Mouse (Mus musculus) left cerebral cortex, adult 9 months (tissue): ENCODE measurements around the gene Slc30a10.

Experiments
- DNase-seq, 2 experiments: peaks; one replicate each; pipeline ENCODE4 v3.0.0; 2022; ENCODE audit warnings: low spot score in 2 of 2

The Slc30a10 gene

GRCm38 (mm10) chr1:185454575-185454954 lies at the start of gene Slc30a10:
TSS of gene Slc30a10 (plus strand) at chr1:185454848.
- peak in 1 of 2 experiments; percentile 30 for DNase-seq

GRCm38 (mm10) chr1:185405921-185406320 lies 48.7 kb upstream of the Slc30a10 start:
- DNase-seq, result no peak

GRCm38 (mm10) chr1:185409831-185410230 lies 44.8 kb upstream of the Slc30a10 start:
- no peak for DNase-seq

GRCm38 (mm10) chr1:185418011-185418410 lies 36.6 kb upstream of the Slc30a10 start:
- DNase-seq, result no peak

- no peak for DNase-seq
These were observed 34.8 kb upstream of the Slc30a10 start for GRCm38 (mm10) chr1:185419805-185420204.

GRCm38 (mm10) chr1:185420776-185421175 lies 33.9 kb upstream of the Slc30a10 start:
- no peak for DNase-seq

GRCm38 (mm10) chr1:185426583-185426982 lies 28.1 kb upstream of the Slc30a10 start:
- no peak for DNase-seq

- DNase-seq, result peak in 1 of 2 experiments; percentile 28
These were observed 24.2 kb upstream of the Slc30a10 start for GRCm38 (mm10) chr1:185430488-185430887.

- no peak for DNase-seq
These were observed 23.2 kb upstream of the Slc30a10 start for GRCm38 (mm10) chr1:185431245-185431997.

GRCm38 (mm10) chr1:185431998-185432317 lies 22.7 kb upstream of the Slc30a10 start:
- DNase-seq, result no peak

- no peak for DNase-seq
These were observed 21.5 kb upstream of the Slc30a10 start for GRCm38 (mm10) chr1:185433112-185433511.

- peak; percentile 42 to 56 for DNase-seq
These were observed 15.6 kb upstream of the Slc30a10 start for GRCm38 (mm10) chr1:185438841-185439580.

GRCm38 (mm10) chr1:185441703-185442472 lies 12.8 kb upstream of the Slc30a10 start:
- DNase-seq, result no peak

- no peak for DNase-seq
These were observed 5.7 kb upstream of the Slc30a10 start for GRCm38 (mm10) chr1:185448936-185449335.

- no peak for DNase-seq
These were observed 4.9 kb upstream of the Slc30a10 start for GRCm38 (mm10) chr1:185449727-185450126.

GRCm38 (mm10) chr1:185451077-185451476 lies 3.6 kb upstream of the Slc30a10 start:
- no peak for DNase-seq

- no peak for DNase-seq
These were observed 3.2 kb upstream of the Slc30a10 start for GRCm38 (mm10) chr1:185451495-185451894.

GRCm38 (mm10) chr1:185452461-185452860 lies 2.2 kb upstream of the Slc30a10 start:
- no peak for DNase-seq

GRCm38 (mm10) chr1:185454144-185454543 lies 504 bp upstream of the Slc30a10 start:
- DNase-seq, result no peak

- peak in 1 of 2 experiments; percentile 39 for DNase-seq
These were observed 480 bp downstream of the Slc30a10 start for GRCm38 (mm10) chr1:185454955-185455701.

- DNase-seq, result no peak
These were observed 1.7 kb downstream of the Slc30a10 start for GRCm38 (mm10) chr1:185456327-185456726.

- no peak for DNase-seq
These were observed 5.4 kb downstream of the Slc30a10 start for GRCm38 (mm10) chr1:185460096-185460495.
